Mouse (Mus musculus) CH12.LX (cell line): ENCODE data around the gene Sirt4. TPM values are rescaled to one million over a fixed set of nuclear protein-coding genes. Genes with fewer than 3 reads are reported as not detected.

Source experiments
- DNase-seq: peaks from one replicate; pipeline ENCODE4 v3.0.0-alpha.2; 2013; ENCODE audit errors: extremely low read depth
- H3K27ac ChIP-seq: 2 replicates; pipeline ENCODE4 v1.5.1; 2012; ENCODE audit warnings: low read depth, mild to moderate bottlenecking, control low read depth, moderate library complexity; ENCODE audit not compliant: insufficient read depth
- H3K27me3 ChIP-seq: replicated peaks from 2 replicates; pipeline ENCODE3; 2012; ENCODE audit warnings: inconsistent platforms
- H3K36me3 ChIP-seq, 2 experiments: replicated peaks in 1 of 2; 2 replicates each; pipeline versions ENCODE3 to v1.6.1; 2012; ENCODE audit warnings: inconsistent platforms in 1 of 2, low read length in 1 of 2, mild to moderate bottlenecking in 1 of 2, mixed read lengths in 1 of 2, moderate library complexity in 1 of 2; ENCODE audit not compliant: control insufficient read depth in 1 of 2, insufficient read depth in 1 of 2
- H3K4me1 ChIP-seq, 2 experiments: 2 replicates each; pipeline ENCODE4 v1.6.1; 2012; ENCODE audit warnings: inconsistent platforms in 1 of 2, moderate library complexity in 1 of 2; ENCODE audit not compliant: insufficient read depth in 2 of 2, control insufficient read depth in 1 of 2
- H3K4me2 ChIP-seq: 2 replicates; pipeline ENCODE4 v1.6.1; 2012; ENCODE audit warnings: low read depth, mild to moderate bottlenecking, control low read depth; ENCODE audit not compliant: poor library complexity, insufficient read depth, severe bottlenecking
- H3K4me3 ChIP-seq, 3 experiments: fragments of 150-350 bp in 1 of 3; sonication (generic) in 1 of 3; replicated peaks in 1 of 3; 2 replicates each; pipeline versions ENCODE3 to v1.5.1; 2011 to 2012; ENCODE audit warnings: low read depth in 2 of 3, low read length in 2 of 3, mild to moderate bottlenecking in 2 of 3, moderate library complexity in 2 of 3, control low read depth in 1 of 3, improper control_type of control experiment in 1 of 3, inconsistent platforms in 1 of 3, mixed read lengths in 1 of 3; ENCODE audit not compliant: poor library complexity in 1 of 3
- H3K79me2 ChIP-seq: replicated peaks from 2 replicates; pipeline ENCODE4 v1.6.1; 2012; ENCODE audit warnings: mild to moderate bottlenecking, moderate library complexity; ENCODE audit not compliant: control insufficient read depth, poor library complexity, insufficient read depth, severe bottlenecking; ENCODE audit errors: extremely low read depth
- H3K9ac ChIP-seq: 2 replicates; pipeline ENCODE4 v1.6.1; 2012; ENCODE audit warnings: low read depth, mild to moderate bottlenecking, control low read depth, moderate library complexity; ENCODE audit not compliant: insufficient read depth
- H3K9me3 ChIP-seq: replicated peaks from 2 replicates; pipeline ENCODE3; 2012; ENCODE audit warnings: low read length, inconsistent platforms, mixed read lengths
- CTCF ChIP-seq, 2 experiments: IDR thresholded peaks in 1 of 2; conservative IDR thresholded peaks in 1 of 2; 2 replicates each; pipeline ENCODE4 v1.5.1; 2011 to 2012; ENCODE audit warnings: low read depth in 2 of 2, low read length in 2 of 2, improper control_type of control experiment in 1 of 2, inconsistent platforms in 1 of 2, mild to moderate bottlenecking in 1 of 2, moderate library complexity in 1 of 2
- JUND ChIP-seq: conservative IDR thresholded peaks from 2 replicates; pipeline ENCODE4 v1.6.1; 2011; ENCODE audit warnings: low read depth, low read length, improper control_type of control experiment
- KAT2A ChIP-seq: IDR thresholded peaks from 2 replicates; pipeline ENCODE4 v1.6.1; 2012; ENCODE audit warnings: low read length, improper control_type of control experiment, inconsistent platforms; ENCODE audit not compliant: insufficient replicate concordance
- MAZ ChIP-seq: IDR thresholded peaks from 2 replicates; pipeline ENCODE4 v1.6.1; 2012; ENCODE audit warnings: low read depth, mild to moderate bottlenecking, inconsistent platforms, low read length, improper control_type of control experiment, moderate library complexity
- MEF2A ChIP-seq: IDR thresholded peaks from 2 replicates; pipeline ENCODE4 v1.6.1; 2014; ENCODE audit warnings: low read depth, mild to moderate bottlenecking, inconsistent platforms, low read length, improper control_type of control experiment, borderline replicate concordance
- MXI1 ChIP-seq: IDR thresholded peaks from 2 replicates; pipeline ENCODE4 v1.6.1; 2011; ENCODE audit warnings: mild to moderate bottlenecking, low read depth, low read length, improper control_type of control experiment
- MYC ChIP-seq: IDR thresholded peaks from 2 replicates; pipeline ENCODE4 v1.6.1; 2011; ENCODE audit warnings: low read depth, mild to moderate bottlenecking, improper control_type of control experiment, low read length
- PAX5 ChIP-seq: IDR thresholded peaks from 2 replicates; pipeline ENCODE4 v1.6.1; 2012; ENCODE audit warnings: low read length, inconsistent platforms, mixed read lengths
- RAD21 ChIP-seq: IDR thresholded peaks from 2 replicates; pipeline ENCODE4 v1.6.1; 2011; ENCODE audit warnings: low read depth, mild to moderate bottlenecking, low read length, improper control_type of control experiment, moderate library complexity
- SMC3 ChIP-seq: IDR thresholded peaks from 2 replicates; pipeline ENCODE4 v1.6.1; 2011; ENCODE audit warnings: low read depth, low read length, improper control_type of control experiment
- TBP ChIP-seq: conservative IDR thresholded peaks from 2 replicates; pipeline ENCODE4 v1.6.1; 2011; ENCODE audit warnings: low read depth, low read length, improper control_type of control experiment
- ZC3H11A ChIP-seq: IDR thresholded peaks from 2 replicates; pipeline ENCODE4 v1.6.1; 2012; ENCODE audit warnings: low read depth, mild to moderate bottlenecking, inconsistent platforms, low read length, improper control_type of control experiment
- ZKSCAN1 ChIP-seq: IDR thresholded peaks from 2 replicates; pipeline ENCODE4 v1.6.1; 2012; ENCODE audit warnings: low read depth, inconsistent platforms, low read length, improper control_type of control experiment, borderline replicate concordance
- ZNF384 ChIP-seq: IDR thresholded peaks from 2 replicates; pipeline ENCODE4 v1.6.1; 2012; ENCODE audit warnings: low read depth, low read length, improper control_type of control experiment, inconsistent platforms
- dilution Hi-C: fragments of 300-500 bp; cut with MboI; formaldehyde crosslinking; loops from 2 replicates; pipeline ENCODE4 v1.14.3; 2020; ENCODE audit warnings: low sequenced_read_pairs; ENCODE audit not compliant: extremely low pct_unique_long_range_greater_than_20kb, extremely low pct_ligation_motif_present
- in situ Hi-C: fragments of 300-500 bp; cut with MboI; formaldehyde crosslinking; loops from 3 replicates; pipeline ENCODE4 v1.14.3; 2019; ENCODE audit warnings: low sequenced_read_pairs, low pct_ligation_motif_present, low pct_unique_long_range_greater_than_20kb, mixed read lengths
- polyA plus RNA-seq: library from polyadenylated mRNA; unstranded; fragments of >175 nt; gene quantifications from 2 replicates; pipeline ENCODE4 v1.2.1, GENCODE M21; 2012; ENCODE audit warnings: low read depth; ENCODE audit not compliant: insufficient read length
- total RNA-seq, 2 experiments: library from RNA; depleted of rRNA; stranded (reverse); fragments of 300-350 nt in 1 of 2; fragments of >200 nt in 1 of 2; gene quantifications; 2 replicates each; pipeline ENCODE4 v1.2.3; 2012 to 2014

Gene Sirt4
- total and polyA plus RNA-seq, 3 experiments: 10.0 to 18.0 (median 13.3) TPM

DNA sequence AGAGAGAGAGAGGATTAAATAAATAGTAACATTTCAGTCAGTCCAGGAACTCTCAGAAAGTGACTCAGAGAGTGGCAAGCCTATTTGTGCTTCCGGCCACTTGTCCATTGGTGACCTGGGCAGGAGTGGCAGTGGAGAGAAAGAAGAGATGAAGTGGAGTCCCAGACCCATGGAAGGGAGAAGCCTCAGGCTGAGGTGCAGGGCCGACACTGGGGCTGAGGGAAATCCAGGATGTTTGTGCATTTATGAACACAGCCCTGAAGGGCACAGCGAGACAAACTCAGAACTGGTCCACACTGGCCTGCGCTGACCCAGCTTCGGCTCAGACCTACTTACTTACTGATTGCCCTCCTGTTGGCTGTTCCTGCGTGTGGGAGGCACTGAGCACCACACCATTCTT lies 14.7 kb downstream of the Sirt4 start:
- in situ Hi-C loops (no loop called here), dilution Hi-C loops (no loop called here)
- Histone ChIP-seq H3K4me1 (peaks cover 0 to 17% of the 10 kb centered on the region in 2 experiments; a peak in 2 of 4 replicates), H3K79me2 (no peaks in the 10 kb centered on the region), H3K27ac (no peak overlapping the region), H3K36me3 (no peaks in the 10 kb centered on the region), H3K4me2 (no peak overlapping the region), H3K4me3 (no peak overlapping the region), H3K9ac (no peak overlapping the region), H3K9me3 (no peaks in the 10 kb centered on the region), H3K27me3 (peaks cover 2% of the 10 kb centered on the region)
- no peak for DNase-seq
- TF ChIP-seq ZC3H11A: no peak
- no peak for TF ChIP-seq MEF2A
- no peak for TF ChIP-seq KAT2A

DNA sequence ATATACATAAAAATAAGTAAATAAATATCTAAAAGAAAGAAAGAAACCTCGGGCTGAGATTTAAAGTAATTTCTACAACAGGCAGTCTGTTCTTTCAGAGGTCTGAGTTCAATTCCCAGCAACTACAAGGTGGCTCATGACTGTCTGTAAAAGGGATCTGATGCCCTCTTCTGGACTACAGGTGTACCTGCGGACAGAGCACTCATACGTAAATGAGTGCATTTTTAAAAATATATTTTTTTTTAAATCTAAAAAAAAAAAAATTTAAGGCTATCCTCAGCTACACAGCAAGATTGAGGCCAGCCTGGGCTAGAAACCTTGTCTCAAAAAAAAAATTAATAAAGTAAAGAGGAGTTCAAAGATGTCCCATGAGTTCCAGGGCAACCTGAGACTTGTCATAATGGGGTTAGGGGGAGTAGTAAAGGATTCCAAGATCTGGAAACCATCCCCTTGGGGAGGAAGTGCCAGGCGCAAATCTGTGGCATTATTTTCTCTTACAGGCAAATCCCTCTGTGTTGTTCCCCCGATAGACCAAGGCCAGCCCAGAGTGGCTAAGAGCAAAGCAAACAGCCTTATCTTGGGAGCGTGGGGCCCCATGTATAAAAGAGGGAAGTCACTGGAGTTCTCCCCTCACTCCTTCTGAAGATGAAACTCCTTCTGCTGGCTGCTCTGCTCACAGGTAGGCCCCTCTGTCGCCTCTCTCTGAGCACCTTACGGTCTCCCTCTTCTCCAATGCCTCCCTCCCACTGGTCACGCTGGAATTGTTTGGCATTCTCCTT lies 18.7 kb downstream of the Sirt4 start, which contains the start of gene Pla2g1b:
Pla2g1b (plus strand) TSS at position 621 of the 779 bp plus-strand sequence.
- in situ Hi-C loops: no loop called here
- no peak within 1 kb of the TSS for H3K4me3 ChIP-seq
- dilution Hi-C loops: no loop called here
- peaks cover 2% of the 10 kb centered on the region for H3K27me3 ChIP-seq
- no peak within 1 kb of the TSS for H3K4me2 ChIP-seq
- H3K9ac ChIP-seq: no peak within 1 kb of the TSS
- H3K27ac ChIP-seq: no peak within 1 kb of the TSS
- H3K79me2 ChIP-seq: no peaks in the 10 kb centered on the region
- no peaks in the 10 kb centered on the region for H3K9me3 ChIP-seq
- TF ChIP-seq TBP (no peak), ZNF384 (peak; percentile 67), MXI1 (no peak), RAD21 (peak; percentile 56), CTCF (conservative IDR thresholded peaks at IDR 0.05 in 1 of 2, IDR thresholded peaks at IDR 0.05 in 1 of 2; ENCODE audit: low read depth in 2 of 2, low read length in 2 of 2) (peak; percentile 9 to 62; a peak in 2 of 4 replicates), SMC3 (peak; percentile 40; the same call in 1 of the 2 replicates)
- TF ChIP-seq, all 38 proteins: peak for 4
- peaks cover 0 to 8% of the 10 kb centered on the region in 2 experiments; a peak in 2 of 4 replicates for H3K4me1 ChIP-seq
- no peaks in the 10 kb centered on the region for H3K36me3 ChIP-seq
- DNase-seq: peak; percentile 35

DNA sequence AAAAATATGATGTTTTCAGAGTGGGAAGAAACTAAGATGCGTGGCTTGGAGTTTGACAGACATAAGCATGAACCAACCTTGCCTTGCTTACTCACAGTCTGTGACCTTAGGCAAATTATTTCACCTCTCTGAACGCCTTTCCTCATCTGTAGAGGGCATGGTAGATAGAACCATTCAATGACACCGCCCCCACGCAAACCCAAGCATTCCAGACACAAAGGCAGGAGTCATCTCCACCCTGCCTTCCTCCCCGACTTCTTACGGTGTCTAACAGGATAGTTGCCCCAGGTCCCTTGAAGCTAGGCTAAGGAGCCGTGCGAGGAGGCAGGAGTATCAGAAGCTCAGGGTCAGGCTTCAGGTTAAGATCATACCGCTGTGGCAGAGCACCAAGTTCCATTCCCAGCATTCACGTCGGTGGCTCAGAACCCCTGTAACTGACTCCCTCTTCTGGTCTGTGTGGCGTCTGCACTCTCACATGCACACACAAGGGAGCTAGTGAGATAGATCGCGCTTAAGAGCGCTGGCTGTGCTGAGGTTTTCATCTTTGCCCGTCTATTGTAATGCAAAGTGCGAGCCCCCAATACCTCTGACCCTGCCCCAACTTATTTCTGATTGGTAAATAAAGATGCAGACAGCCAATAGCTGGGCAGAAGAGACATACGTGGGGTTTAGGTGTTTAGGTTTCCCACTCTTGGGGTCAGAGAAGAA lies 20.0 kb downstream of the Sirt4 start:
- Histone ChIP-seq H3K9ac (no peak overlapping the region), H3K27ac (no peak overlapping the region), H3K4me2 (no peak overlapping the region), H3K36me3 (no peaks in the 10 kb centered on the region), H3K4me1 (peaks cover 4 to 5% of the 10 kb centered on the region in 2 experiments), H3K27me3 (no peaks in the 10 kb centered on the region), H3K9me3 (no peaks in the 10 kb centered on the region), H3K79me2 (no peaks in the 10 kb centered on the region), H3K4me3 (no peak overlapping the region)
- dilution Hi-C loops: no loop called here
- DNase-seq: no peak
- in situ Hi-C loops: no loop called here
- TF ChIP-seq MYC (no peak), JUND (no peak), SMC3 (no peak), PAX5 (no peak), MXI1 (no peak), MAZ (no peak), KAT2A (no peak), ZKSCAN1 (no peak)
